Mouse (Mus musculus) retina, postnatal 1 day (tissue): ENCODE results near the gene Gm20809.
"Not testable (repeated sequence)": the region's sequence is repeated elsewhere in the genome, so short reads cannot be mapped to it uniquely, and the experiment has no call there.

Experiments
- DNase-seq: peaks from one replicate; pipeline ENCODE4 v3.0.0-alpha.2; 2012

Gene Gm20809

DNA sequence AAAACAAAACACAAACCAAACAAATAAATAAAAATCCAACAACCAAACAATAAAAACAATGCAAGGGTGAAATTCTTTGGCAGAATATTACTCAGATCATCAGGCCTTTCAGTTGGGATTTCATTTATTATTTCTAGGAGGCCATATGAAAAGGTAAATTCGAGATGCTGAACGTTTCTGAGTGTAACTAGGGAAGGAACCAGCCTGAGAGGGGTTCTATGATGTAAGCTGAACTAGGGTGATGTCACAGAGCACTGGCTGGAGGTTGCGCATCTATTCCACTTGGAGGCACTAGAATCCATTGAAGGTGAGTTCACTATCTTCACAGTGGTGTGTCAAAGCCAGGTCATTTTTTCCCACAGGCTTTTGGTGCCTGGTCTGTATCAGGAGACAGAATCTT is at the start of gene Gm20809:
Gene Gm20809, plus strand, starts transcription at position 301 of the 400 bp plus-strand sequence.
- not testable (repeated sequence) for DNase-seq
